Mouse (Mus musculus) cerebellum, postnatal 10 days (tissue): ENCODE measurements around the gene Arrdc2.

Experiments used
- DNase-seq, 2 experiments: peaks; one replicate each; pipeline ENCODE4 v3.0.0; 2021; ENCODE audit warnings: mixed read lengths in 2 of 2

The Arrdc2 gene

GRCm38 (mm10) chr8:70863956-70864711, 24.6 kb upstream of the Arrdc2 start:
- DNase-seq, result peak in 1 of 2 experiments; percentile 65

- DNase-seq, result peak in 1 of 2 experiments; percentile 40
These were observed 23.5 kb upstream of the Arrdc2 start, which contains the start of gene Kcnn1 for GRCm38 (mm10) chr8:70862824-70863641. Kcnn1 (minus strand) TSS chr8:70863258.

- no peak for DNase-seq
These were observed 18.0 kb upstream of the Arrdc2 start for GRCm38 (mm10) chr8:70857516-70857915.

DNA sequence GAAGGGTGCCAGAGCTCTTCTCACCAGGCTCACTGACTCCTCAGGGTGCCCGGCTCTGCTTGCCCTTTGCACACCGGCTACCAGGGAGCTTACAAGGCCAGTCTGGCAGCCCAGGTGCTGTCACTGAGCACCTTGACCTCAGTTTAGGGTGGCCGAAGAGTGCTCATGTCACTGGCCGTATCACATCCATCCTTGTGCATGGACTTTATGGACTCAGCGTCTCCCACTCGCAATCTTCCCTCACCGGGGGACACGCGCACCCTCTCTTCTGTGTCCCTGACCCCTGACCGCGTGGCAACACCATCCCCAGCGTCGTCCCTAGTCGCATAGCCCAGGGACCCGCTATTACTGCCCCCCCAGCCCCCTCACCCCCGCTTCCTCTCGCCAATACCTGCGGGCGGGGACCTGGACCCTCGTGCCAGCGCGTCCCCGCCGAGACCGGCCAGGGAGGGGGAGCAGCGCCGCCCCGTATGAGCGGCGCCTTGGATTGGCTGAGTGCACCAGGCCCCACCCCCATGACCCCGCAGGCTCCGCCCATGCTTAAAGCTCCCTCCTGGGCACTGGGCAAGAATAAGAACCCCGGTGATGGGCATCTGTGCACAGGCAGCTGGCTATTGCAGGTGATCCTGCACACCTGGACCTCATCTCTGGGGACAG, 17.1 kb upstream of the Arrdc2 start:
- peak; percentile 85 to 87 for DNase-seq

DNA sequence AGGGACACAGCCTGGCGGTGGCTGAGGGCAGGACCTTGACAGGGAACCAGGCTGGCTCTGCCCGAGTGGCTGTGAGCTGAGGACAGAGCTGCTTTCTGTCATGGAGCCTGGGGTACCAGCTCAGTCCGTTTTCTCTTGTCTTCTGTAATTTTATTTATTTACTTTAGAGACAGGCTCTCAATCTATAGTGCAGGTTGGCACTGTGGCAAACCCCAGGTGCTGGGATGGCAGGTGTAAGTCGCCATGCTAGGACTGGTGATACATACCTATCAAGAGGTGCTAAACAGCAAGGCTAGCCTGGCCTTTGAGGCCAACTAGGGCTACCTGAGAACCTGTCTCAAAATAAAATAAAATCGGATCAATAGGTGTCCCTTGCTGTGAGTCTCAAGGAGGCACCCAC, 16.5 kb upstream of the Arrdc2 start:
- no peak for DNase-seq

DNA sequence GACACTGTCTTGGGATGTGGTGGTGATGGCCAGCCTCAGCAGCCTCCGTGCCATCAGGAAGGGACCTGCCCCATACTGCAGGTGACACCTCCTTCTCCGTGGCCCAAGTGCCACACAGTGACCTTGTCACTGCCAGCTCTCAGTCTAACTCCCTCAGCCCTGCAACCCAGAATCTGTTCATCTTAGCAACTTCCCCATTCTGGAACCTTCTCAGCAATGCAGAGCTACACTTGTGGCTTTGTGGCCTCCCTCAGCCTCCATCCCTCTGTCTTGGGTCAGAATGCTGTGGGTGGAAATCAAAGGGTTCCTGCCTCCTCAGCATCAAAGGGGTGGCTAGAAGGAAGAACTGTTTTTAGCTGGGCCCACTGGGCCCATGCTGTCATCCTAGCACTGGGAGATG, 14.3 kb upstream of the Arrdc2 start:
- DNase-seq, result no peak

DNA sequence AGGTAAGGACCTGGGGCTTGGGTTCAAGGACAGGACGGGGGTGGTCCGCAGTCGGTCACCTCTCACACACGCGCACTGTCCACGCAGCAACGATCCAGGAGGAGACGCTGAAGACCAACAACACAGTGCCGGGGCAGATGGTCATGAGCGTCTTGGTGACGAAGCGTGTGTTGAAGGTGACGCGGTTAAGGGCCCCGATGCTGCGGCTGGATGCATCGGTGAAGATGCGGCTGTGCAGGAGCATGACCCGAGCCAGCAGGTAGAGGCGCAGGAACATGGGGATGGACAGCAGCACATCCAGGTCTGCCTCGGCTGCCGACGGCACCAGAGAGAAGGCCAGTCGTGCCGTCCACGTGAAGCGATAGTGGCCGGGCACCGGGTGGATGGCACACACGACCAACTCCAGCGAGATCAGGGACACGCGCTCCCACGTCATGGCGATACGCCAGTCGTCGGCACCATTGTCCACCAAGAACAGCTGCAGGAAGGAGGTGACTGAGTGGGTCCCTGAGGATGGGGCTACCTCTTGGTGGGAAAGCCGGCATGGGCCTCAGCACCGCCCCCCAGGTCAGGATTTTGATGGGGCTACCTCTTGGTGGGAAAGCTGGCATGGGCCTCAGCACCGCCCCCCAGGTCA, 13.2 kb upstream of the Arrdc2 start:
- no peak for DNase-seq

GRCm38 (mm10) chr8:70851837-70852236, 12.3 kb upstream of the Arrdc2 start:
- no peak for DNase-seq

- DNase-seq, result no peak
These were observed 11.4 kb upstream of the Arrdc2 start for GRCm38 (mm10) chr8:70850947-70851346.

GRCm38 (mm10) chr8:70850132-70850845, 10.8 kb upstream of the Arrdc2 start:
- no peak for DNase-seq

GRCm38 (mm10) chr8:70849333-70849990, 9.9 kb upstream of the Arrdc2 start:
- DNase-seq, result no peak

DNA sequence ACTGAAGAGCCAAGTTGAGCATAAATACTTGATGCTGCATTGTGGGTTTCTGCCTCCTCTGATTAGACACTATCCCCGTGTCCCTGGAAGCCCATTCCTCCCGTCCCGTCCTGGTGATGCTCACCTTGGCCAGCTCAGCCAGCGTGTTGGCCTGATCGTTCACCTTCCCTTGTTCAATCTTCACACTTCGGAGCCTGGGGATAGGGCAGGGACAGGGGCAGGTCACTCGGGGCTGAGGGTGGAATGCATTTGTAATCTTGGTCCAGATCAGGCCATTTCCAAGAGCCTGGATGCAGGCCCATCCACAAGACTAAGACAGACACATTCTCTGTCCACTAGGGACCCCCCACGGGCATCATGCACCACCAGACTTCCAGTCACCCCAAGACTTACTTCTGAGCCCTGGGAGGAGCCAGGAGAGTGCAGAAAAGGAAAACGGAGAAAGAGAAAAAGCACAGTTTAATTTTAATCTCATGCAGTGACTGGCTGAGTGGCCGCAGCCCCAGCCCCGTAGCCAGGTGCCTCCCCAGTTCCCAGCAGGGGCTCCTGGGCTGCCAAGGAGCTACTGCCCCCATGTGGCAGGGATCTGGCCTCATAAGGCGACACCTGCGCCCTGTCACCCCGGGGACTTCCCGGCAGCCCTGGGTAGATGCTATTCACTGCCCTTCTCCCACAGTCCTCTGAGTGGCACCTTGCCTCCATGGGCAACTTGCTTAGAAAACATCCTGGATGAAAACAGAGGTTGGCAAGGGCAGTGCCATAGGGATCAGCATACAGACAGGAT, 7.0 kb upstream of the Arrdc2 start:
- peak; percentile 24 to 46 for DNase-seq

- peak in 1 of 2 experiments; percentile 39 for DNase-seq
These were observed 5.6 kb upstream of the Arrdc2 start for GRCm38 (mm10) chr8:70845108-70845507.

DNA sequence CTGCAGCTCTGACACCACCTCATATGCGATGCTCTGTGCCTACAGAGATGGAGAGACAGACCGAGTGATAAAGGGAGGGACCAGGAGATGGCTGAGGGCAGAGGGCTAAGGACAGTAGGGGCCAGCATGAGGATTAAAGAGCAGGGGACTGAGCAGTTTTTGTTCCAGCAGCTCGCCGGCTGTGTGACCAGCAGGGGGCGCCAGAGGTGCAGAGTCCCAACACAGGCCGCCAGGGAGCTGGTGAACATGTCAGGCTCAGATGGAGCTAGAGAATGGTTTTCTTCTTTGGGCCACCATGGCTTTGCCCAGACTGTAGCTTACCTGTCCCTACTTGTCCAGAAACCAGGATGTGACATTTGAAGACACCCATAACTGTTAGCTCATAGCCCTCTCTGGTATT, 5.0 kb upstream of the Arrdc2 start:
- DNase-seq, result peak; percentile 95 to 96

DNA sequence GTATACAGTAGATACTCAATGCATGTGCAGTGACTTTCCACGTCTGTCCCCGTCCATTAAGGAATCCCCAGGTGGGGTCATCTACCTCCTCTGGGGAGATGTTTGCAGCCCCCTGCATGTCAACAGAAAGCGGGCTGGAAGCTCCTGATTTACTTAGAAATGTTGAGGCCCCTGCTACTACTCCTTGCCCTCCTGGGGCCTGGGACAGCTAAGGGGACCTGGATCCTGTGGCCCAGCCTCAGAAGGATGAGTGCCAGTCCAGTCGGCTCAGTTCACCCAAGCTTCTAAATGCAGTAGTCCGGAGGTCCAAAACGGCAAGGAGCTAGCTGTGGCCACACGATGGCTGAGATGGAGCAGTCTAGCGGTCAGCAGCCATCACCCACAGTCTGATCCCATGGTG, 4.4 kb upstream of the Arrdc2 start:
- DNase-seq, result no peak

DNA sequence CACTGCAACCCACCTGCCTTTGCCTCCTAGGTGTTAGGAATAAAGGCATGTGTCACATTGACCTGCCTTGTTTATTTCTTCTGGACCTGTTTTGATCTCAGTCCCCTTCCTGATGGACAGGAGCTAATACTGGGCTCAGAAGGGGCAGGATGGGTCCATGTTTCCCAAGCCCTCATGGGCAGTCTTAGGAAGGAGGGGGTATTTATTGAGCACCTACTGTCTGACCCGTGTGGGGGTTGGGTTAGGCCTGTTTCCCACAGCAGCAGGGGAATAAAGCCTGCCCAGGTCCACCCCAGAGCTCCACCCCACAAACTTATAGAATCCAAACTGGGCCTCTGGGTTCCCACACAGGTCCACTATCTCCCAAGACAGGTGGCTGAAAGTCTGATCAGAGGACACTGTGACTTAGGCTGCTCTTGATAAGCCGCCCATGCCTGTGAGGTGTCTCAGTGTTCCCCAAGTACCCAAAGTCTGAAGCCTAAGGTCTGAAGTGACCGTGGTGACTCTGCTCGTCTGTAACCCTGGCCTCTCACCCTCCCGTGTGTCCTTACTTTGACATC, 3.8 kb upstream of the Arrdc2 start:
- no peak for DNase-seq

DNA sequence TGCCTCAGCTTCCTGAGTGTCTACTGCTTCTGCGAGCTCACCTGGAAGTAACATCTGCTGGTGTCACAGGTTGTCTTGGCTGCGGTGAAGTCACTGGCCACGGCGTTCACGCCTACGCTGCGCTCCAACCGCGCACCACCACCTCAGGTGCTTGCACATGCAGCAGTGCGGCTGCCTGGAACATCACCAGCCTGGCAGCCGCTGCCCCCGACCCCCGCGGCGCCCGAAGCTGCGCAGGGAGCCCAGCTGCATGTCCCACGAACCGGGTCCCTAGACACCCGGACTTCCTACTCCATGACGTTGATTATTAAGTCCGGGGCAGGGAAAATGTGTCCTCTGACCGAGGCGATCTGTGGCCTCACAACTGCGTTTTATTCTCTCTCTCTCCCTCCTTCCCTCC, 3.0 kb upstream of the Arrdc2 start:
- DNase-seq, result no peak

- peak; percentile 93 to 97 for DNase-seq
These were observed 1.9 kb upstream of the Arrdc2 start for GRCm38 (mm10) chr8:70841147-70842072.

GRCm38 (mm10) chr8:70840590-70840989, 1.1 kb upstream of the Arrdc2 start:
- no peak for DNase-seq
